Mouse (Mus musculus): ENCODE data around the gene Rnf169. TPM values are rescaled to one million over a fixed set of nuclear protein-coding genes. Genes with fewer than 3 reads are reported as not detected.

Rnf169 gene
- polyA plus RNA-seq, 1 experiment from 2014 or later = 7.1 TPM

- Histone ChIP-seq H3K27ac (no peak overlapping the region), H3K9me3 (no peaks in the 10 kb centered on the region), H3K36me3 (replicated peaks) (peaks cover 32% of the 10 kb centered on the region), H3K9ac (no peak overlapping the region), H3K27me3 (peaks cover 37% of the 10 kb centered on the region), H3K4me1 (peaks cover 15% of the 10 kb centered on the region), H3K4me3 (replicated peaks) (no peak overlapping the region), H3K4me2 (no peak overlapping the region)
- WGBS = 95% methylated on average over 2 of the region's 2 CpGs
- no peak for ATAC-seq (ENCODE audit: low FRiP score)
Measured at GRCm38 (mm10) chr7:99920416-99920815, 59.8 kb downstream of the Rnf169 start.

GRCm38 (mm10) chr7:99919971-99920370 lies 60.3 kb downstream of the Rnf169 start:
- Histone ChIP-seq H3K9ac (no peak overlapping the region), H3K9me3 (no peaks in the 10 kb centered on the region), H3K27ac (no peak overlapping the region), H3K4me3 (replicated peaks) (no peak overlapping the region), H3K4me2 (no peak overlapping the region), H3K36me3 (replicated peaks) (peaks cover 27% of the 10 kb centered on the region), H3K27me3 (peaks cover 37% of the 10 kb centered on the region), H3K4me1 (peaks cover 15% of the 10 kb centered on the region)
- ATAC-seq (ENCODE audit: low FRiP score) = no peak
- WGBS = 90% methylated on average over 6 of the region's 6 CpGs

GRCm38 (mm10) chr7:99919164-99919563 lies 61.1 kb downstream of the Rnf169 start:
- WGBS = 98% methylated on average over 2 of the region's 2 CpGs
- H3K4me3 ChIP-seq (replicated peaks) = no peak overlapping the region
- H3K36me3 ChIP-seq (replicated peaks) = peaks cover 19% of the 10 kb centered on the region
- H3K27ac ChIP-seq = no peak overlapping the region
- ATAC-seq (ENCODE audit: low FRiP score) = no peak
- H3K4me1 ChIP-seq = peaks cover 15% of the 10 kb centered on the region
- peaks cover 37% of the 10 kb centered on the region for H3K27me3 ChIP-seq
- no peak overlapping the region for H3K4me2 ChIP-seq
- H3K9ac ChIP-seq = no peak overlapping the region
- H3K9me3 ChIP-seq = no peaks in the 10 kb centered on the region

- Histone ChIP-seq H3K9me3 (no peaks in the 10 kb centered on the region), H3K27ac (no peak overlapping the region), H3K9ac (peak overlapping the region; percentile 45), H3K36me3 (replicated peaks) (peaks cover 4% of the 10 kb centered on the region; the same call in 1 of the 2 replicates), H3K4me1 (peaks cover 15% of the 10 kb centered on the region), H3K4me2 (peak overlapping the region; percentile 71), H3K27me3 (peaks cover 37% of the 10 kb centered on the region), H3K4me3 (replicated peaks) (peak overlapping the region; percentile 37)
- peak; percentile 60 for ATAC-seq (ENCODE audit: low FRiP score)
- under 1% methylated on average over 36 of the region's 36 CpGs for whole genome bisulfite sequencing
Measured at GRCm38 (mm10) chr7:99917320-99917844, 62.9 kb downstream of the Rnf169 start.

GRCm38 (mm10) chr7:99916741-99917319 lies 63.4 kb downstream of the Rnf169 start:
- peaks cover 37% of the 10 kb centered on the region for H3K27me3 ChIP-seq
- WGBS = 7% methylated on average over 22 of the region's 22 CpGs
- H3K4me2 ChIP-seq = peak overlapping the region; percentile 71
- peaks cover 15% of the 10 kb centered on the region for H3K4me1 ChIP-seq
- H3K27ac ChIP-seq = no peak overlapping the region
- peak; percentile 67 for ATAC-seq (ENCODE audit: low FRiP score)
- peak overlapping the region; percentile 45 for H3K9ac ChIP-seq
- H3K4me3 ChIP-seq (replicated peaks) = peak overlapping the region; percentile 37
- H3K9me3 ChIP-seq = no peaks in the 10 kb centered on the region
- H3K36me3 ChIP-seq (replicated peaks) = peaks cover 3% of the 10 kb centered on the region; the same call in 1 of the 2 replicates

- 71% methylated on average over 2 of the region's 2 CpGs for WGBS
- Histone ChIP-seq H3K36me3 (replicated peaks) (no peaks in the 10 kb centered on the region), H3K4me1 (peaks cover 15% of the 10 kb centered on the region), H3K27ac (no peak overlapping the region), H3K9me3 (no peaks in the 10 kb centered on the region), H3K4me2 (no peak overlapping the region), H3K27me3 (peaks cover 37% of the 10 kb centered on the region), H3K9ac (no peak overlapping the region), H3K4me3 (replicated peaks) (no peak overlapping the region)
- no peak for ATAC-seq (ENCODE audit: low FRiP score)
Measured at GRCm38 (mm10) chr7:99915511-99915910, 64.7 kb downstream of the Rnf169 start.

GRCm38 (mm10) chr7:99914316-99914715 lies 65.9 kb downstream of the Rnf169 start:
- Histone ChIP-seq H3K4me1 (peaks cover 15% of the 10 kb centered on the region), H3K4me3 (replicated peaks) (no peak overlapping the region), H3K36me3 (replicated peaks) (no peaks in the 10 kb centered on the region), H3K27ac (no peak overlapping the region), H3K9me3 (no peaks in the 10 kb centered on the region), H3K27me3 (peaks cover 34% of the 10 kb centered on the region), H3K9ac (no peak overlapping the region), H3K4me2 (no peak overlapping the region)
- no peak for ATAC-seq (ENCODE audit: low FRiP score)
- WGBS = 91% methylated on average over 10 of the region's 10 CpGs

GRCm38 (mm10) chr7:99911038-99911437 lies 69.2 kb downstream of the Rnf169 start:
- ATAC-seq (ENCODE audit: low FRiP score) = no peak
- H3K9me3 ChIP-seq = no peaks in the 10 kb centered on the region
- no peak overlapping the region for H3K4me2 ChIP-seq
- no peak overlapping the region for H3K27ac ChIP-seq
- H3K9ac ChIP-seq = no peak overlapping the region
- peaks cover 4% of the 10 kb centered on the region; the same call in 1 of the 2 replicates for H3K27me3 ChIP-seq
- WGBS = 84% methylated on average over 5 of the region's 5 CpGs
- H3K4me1 ChIP-seq = no peaks in the 10 kb centered on the region
- H3K36me3 ChIP-seq (replicated peaks) = no peaks in the 10 kb centered on the region
- no peak overlapping the region for H3K4me3 ChIP-seq (replicated peaks)

- WGBS = 83% methylated on average over 3 of the region's 3 CpGs
- Histone ChIP-seq H3K4me1 (peaks cover 5% of the 10 kb centered on the region; the same call in 1 of the 2 replicates), H3K27me3 (no peaks in the 10 kb centered on the region), H3K9me3 (no peaks in the 10 kb centered on the region), H3K36me3 (replicated peaks) (no peaks in the 10 kb centered on the region), H3K4me2 (no peak overlapping the region), H3K4me3 (replicated peaks) (no peak overlapping the region), H3K9ac (no peak overlapping the region), H3K27ac (no peak overlapping the region)
- no peak for ATAC-seq (ENCODE audit: low FRiP score)
Measured at GRCm38 (mm10) chr7:99907463-99907862, 72.8 kb downstream of the Rnf169 start.

GRCm38 (mm10) chr7:99906346-99906745 lies 73.9 kb downstream of the Rnf169 start:
- H3K27me3 ChIP-seq = no peaks in the 10 kb centered on the region
- no peak overlapping the region for H3K27ac ChIP-seq
- no peak for ATAC-seq (ENCODE audit: low FRiP score)
- no peak overlapping the region for H3K9ac ChIP-seq
- H3K4me2 ChIP-seq = no peak overlapping the region
- H3K4me1 ChIP-seq = peaks cover 5% of the 10 kb centered on the region; the same call in 1 of the 2 replicates
- H3K36me3 ChIP-seq (replicated peaks) = no peaks in the 10 kb centered on the region
- WGBS = 85% methylated on average over 3 of the region's 3 CpGs
- no peak overlapping the region for H3K4me3 ChIP-seq (replicated peaks)
- no peaks in the 10 kb centered on the region for H3K9me3 ChIP-seq

- no peak for ATAC-seq (ENCODE audit: low FRiP score)
- Histone ChIP-seq H3K9ac (no peak overlapping the region), H3K4me3 (replicated peaks) (no peak overlapping the region), H3K27ac (no peak overlapping the region), H3K27me3 (no peaks in the 10 kb centered on the region), H3K4me2 (no peak overlapping the region), H3K36me3 (replicated peaks) (no peaks in the 10 kb centered on the region), H3K9me3 (no peaks in the 10 kb centered on the region), H3K4me1 (peaks cover 5% of the 10 kb centered on the region; the same call in 1 of the 2 replicates)
- WGBS = 71% methylated on average over 3 of the region's 3 CpGs
Measured at GRCm38 (mm10) chr7:99904421-99905005, 75.7 kb downstream of the Rnf169 start.

- H3K9ac ChIP-seq = no peak overlapping the region
- H3K4me3 ChIP-seq (replicated peaks) = no peak overlapping the region
- H3K4me1 ChIP-seq = peaks cover 5% of the 10 kb centered on the region; the same call in 1 of the 2 replicates
- no peak overlapping the region for H3K27ac ChIP-seq
- no peak for ATAC-seq (ENCODE audit: low FRiP score)
- no peaks in the 10 kb centered on the region for H3K27me3 ChIP-seq
- H3K4me2 ChIP-seq = no peak overlapping the region
- no peaks in the 10 kb centered on the region for H3K36me3 ChIP-seq (replicated peaks)
- no peaks in the 10 kb centered on the region for H3K9me3 ChIP-seq
- 81% methylated on average over 11 of the region's 11 CpGs for WGBS
Measured at GRCm38 (mm10) chr7:99902918-99903665, 77.2 kb downstream of the Rnf169 start.
